Mouse (Mus musculus): ENCODE results near the gene H2afz. TPM values are rescaled to one million over a fixed set of nuclear protein-coding genes. Genes with fewer than 3 reads are reported as not detected.

The H2afz gene
- total RNA-seq (2014; rRNA removed) (327 and 404 TPM in 2 replicates), polyA plus RNA-seq (2015; fragmentation: Nextera tagmentation; extraction: Ambion mirVana) (573 and 609 TPM in 2 replicates)

DNA sequence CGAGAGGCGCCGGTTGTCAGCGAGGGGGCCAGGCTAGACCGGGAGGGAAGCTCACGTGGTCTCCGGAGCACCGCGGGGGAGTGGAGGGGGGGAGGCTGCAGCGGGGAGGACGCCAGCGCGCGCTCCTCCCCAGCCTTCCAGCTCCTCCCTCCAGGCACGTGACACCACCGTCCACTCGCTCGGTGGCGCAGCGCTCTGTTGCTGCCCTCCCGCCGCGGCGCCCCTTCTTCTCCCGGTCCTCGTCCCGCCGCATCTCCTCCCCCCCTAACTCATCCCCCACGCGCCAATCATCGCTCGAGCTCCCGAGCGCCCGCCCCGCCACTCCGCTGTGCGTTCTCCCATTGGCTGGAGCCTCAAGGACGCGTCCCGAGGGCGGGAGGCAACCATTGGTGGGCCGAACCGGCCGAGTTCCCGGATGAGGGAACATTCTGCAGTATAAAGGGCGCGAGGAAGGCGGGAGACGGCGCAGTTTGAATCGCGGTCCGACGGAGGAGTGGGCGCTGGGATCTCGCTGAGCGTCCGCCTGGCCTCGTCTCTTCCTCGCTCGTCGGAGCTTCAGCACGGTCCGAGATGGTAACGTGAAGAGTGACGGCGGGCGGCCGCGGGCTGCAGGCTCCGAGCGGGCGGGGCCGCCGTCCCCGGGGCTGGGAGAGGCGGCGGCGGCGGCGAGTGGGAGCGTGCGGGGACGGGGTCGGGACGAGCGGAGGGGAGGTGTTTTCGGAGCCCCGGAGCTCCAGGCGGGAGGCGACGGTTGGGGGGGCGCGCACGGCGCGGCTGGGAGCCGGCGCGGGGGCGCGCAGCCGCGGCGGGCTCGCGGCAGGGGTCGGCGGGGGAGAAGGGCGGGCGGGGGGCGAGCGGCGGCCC, at the start of gene H2afz:
H2afz (plus strand) TSS at position 364 of the 864 bp plus-strand sequence.
- peak; percentile 99 for DNase-seq (ENCODE audit: low spot score)

GRCm38 (mm10) chr3:137818713-137819112, 45.6 kb upstream of the H2afz start:
- DNase-seq (ENCODE audit: low spot score) = peak; percentile 43
- no peaks in the 10 kb centered on the region for H3K4me1 ChIP-seq (ENCODE audit: insufficient read depth, low read length)
- H3K27me3 ChIP-seq (ENCODE audit: insufficient read depth, low read length) = no peaks in the 10 kb centered on the region
- WGBS = 8% methylated on average over 4 of the region's 4 CpGs
- no peak overlapping the region for H3K4me2 ChIP-seq (ENCODE audit: low read depth, low read length, poor library complexity, severe bottlenecking)
- H3K36me3 ChIP-seq (ENCODE audit: insufficient read depth, low read length) = no peaks in the 10 kb centered on the region
- no peak overlapping the region for H3K27ac ChIP-seq (ENCODE audit: low read depth, low read length)
- no peak overlapping the region for H3K9ac ChIP-seq (replicated peaks; ENCODE audit: low read length, poor library complexity, severe bottlenecking)
- TF ChIP-seq CTCF (IDR thresholded peaks at IDR 0.05) = peak; percentile 56
- ATAC-seq (ENCODE audit: low FRiP score) = no peak
- no peaks in the 10 kb centered on the region for H3K9me3 ChIP-seq (ENCODE audit: low read length)
- H3K4me3 ChIP-seq (ENCODE audit: low read depth, low read length) = no peak overlapping the region

More for the DNA sequence above, at the start of gene H2afz:
- Histone ChIP-seq H3K27me3 (ENCODE audit: insufficient read depth, low read length) (no peaks in the 10 kb centered on the region), H3K9ac (replicated peaks; ENCODE audit: low read length, poor library complexity, severe bottlenecking) (peak within 1 kb of the TSS; percentile 86), H3K9me3 (ENCODE audit: low read length) (no peaks in the 10 kb centered on the region), H3K36me3 (ENCODE audit: insufficient read depth, low read length) (no peaks in the 10 kb centered on the region), H3K4me2 (ENCODE audit: low read depth, low read length, poor library complexity, severe bottlenecking) (peak within 1 kb of the TSS; percentile 60), H3K4me1 (ENCODE audit: insufficient read depth, low read length) (0 out of 2 replicates have a peak, but pooled peaks cover 9% of the 10 kb centered on the region), H3K27ac (ENCODE audit: low read depth, low read length) (peak within 1 kb of the TSS; percentile 91), H3K4me3 (ENCODE audit: low read depth, low read length) (peak within 1 kb of the TSS; percentile 81)
- TF ChIP-seq CTCF (IDR thresholded peaks at IDR 0.05) = no peak
- under 1% methylated on average over 52 of the region's 115 CpGs for WGBS
- ATAC-seq (ENCODE audit: low FRiP score) = peak; percentile 96

GRCm38 (mm10) chr3:137820688-137821467, 43.4 kb upstream of the H2afz start:
- Histone ChIP-seq H3K4me3 (ENCODE audit: low read depth, low read length) (no peak overlapping the region), H3K36me3 (ENCODE audit: insufficient read depth, low read length) (no peaks in the 10 kb centered on the region), H3K27ac (ENCODE audit: low read depth, low read length) (no peak overlapping the region), H3K4me1 (ENCODE audit: insufficient read depth, low read length) (no peaks in the 10 kb centered on the region), H3K9ac (replicated peaks; ENCODE audit: low read length, poor library complexity, severe bottlenecking) (no peak overlapping the region), H3K27me3 (ENCODE audit: insufficient read depth, low read length) (no peaks in the 10 kb centered on the region), H3K9me3 (ENCODE audit: low read length) (no peaks in the 10 kb centered on the region), H3K4me2 (ENCODE audit: low read depth, low read length, poor library complexity, severe bottlenecking) (no peak overlapping the region)
- ATAC-seq (ENCODE audit: low FRiP score) (no peak), DNase-seq (ENCODE audit: low spot score) (no peak)
- 83% methylated on average over 6 of the region's 6 CpGs for WGBS
- TF ChIP-seq CTCF (IDR thresholded peaks at IDR 0.05) = no peak

DNA sequence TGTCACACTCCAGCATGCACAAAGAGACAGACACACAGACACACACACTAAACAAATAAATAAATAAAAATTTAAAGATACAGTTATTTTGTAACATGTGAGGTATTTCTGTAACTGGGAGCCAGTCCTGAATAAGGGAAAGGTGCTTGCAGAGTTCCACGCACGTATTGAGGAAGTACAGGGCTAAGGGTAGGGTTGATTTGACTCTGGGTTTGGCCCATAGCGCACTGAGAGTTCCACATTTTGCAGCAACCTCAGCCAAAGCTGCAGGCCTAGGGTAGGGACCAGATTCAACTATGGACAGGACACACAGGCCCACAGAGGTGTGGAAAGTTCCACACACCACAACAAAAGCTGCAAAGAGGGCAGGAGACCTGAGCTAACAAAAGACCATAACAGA, 41.0 kb upstream of the H2afz start:
- Histone ChIP-seq H3K9me3 (ENCODE audit: low read length) (no peaks in the 10 kb centered on the region), H3K4me3 (ENCODE audit: low read depth, low read length) (no peak overlapping the region), H3K27me3 (ENCODE audit: insufficient read depth, low read length) (no peaks in the 10 kb centered on the region), H3K27ac (ENCODE audit: low read depth, low read length) (no peak overlapping the region), H3K4me1 (ENCODE audit: insufficient read depth, low read length) (no peaks in the 10 kb centered on the region), H3K4me2 (ENCODE audit: low read depth, low read length, poor library complexity, severe bottlenecking) (no peak overlapping the region), H3K36me3 (ENCODE audit: insufficient read depth, low read length) (no peaks in the 10 kb centered on the region), H3K9ac (replicated peaks; ENCODE audit: low read length, poor library complexity, severe bottlenecking) (no peak overlapping the region)
- ATAC-seq (ENCODE audit: low FRiP score) = no peak
- DNase-seq (ENCODE audit: low spot score) = no peak
- no peak for TF ChIP-seq CTCF (IDR thresholded peaks at IDR 0.05)
- WGBS = 91% methylated on average over 3 of the region's 3 CpGs

- Histone ChIP-seq H3K36me3 (ENCODE audit: insufficient read depth, low read length) (no peaks in the 10 kb centered on the region), H3K9me3 (ENCODE audit: low read length) (no peaks in the 10 kb centered on the region), H3K9ac (replicated peaks; ENCODE audit: low read length, poor library complexity, severe bottlenecking) (no peak overlapping the region), H3K4me2 (ENCODE audit: low read depth, low read length, poor library complexity, severe bottlenecking) (no peak overlapping the region), H3K27me3 (ENCODE audit: insufficient read depth, low read length) (no peaks in the 10 kb centered on the region), H3K27ac (ENCODE audit: low read depth, low read length) (no peak overlapping the region), H3K4me3 (ENCODE audit: low read depth, low read length) (no peak overlapping the region), H3K4me1 (ENCODE audit: insufficient read depth, low read length) (no peaks in the 10 kb centered on the region)
- ATAC-seq (ENCODE audit: low FRiP score) (no peak), DNase-seq (ENCODE audit: low spot score) (no peak)
- TF ChIP-seq CTCF (IDR thresholded peaks at IDR 0.05) = no peak
- 25% methylated on average over 11 of the region's 11 CpGs for WGBS
These were observed 36.6 kb upstream of the H2afz start for GRCm38 (mm10) chr3:137827678-137828077.
